Mouse (Mus musculus) gastrocnemius, adult 18-20 months (tissue): ENCODE data around the gene Dido1. TPM values are rescaled to one million over a fixed set of nuclear protein-coding genes. Genes with fewer than 3 reads are reported as not detected.
"Not testable (repeated sequence)": the region's sequence is repeated elsewhere in the genome, so short reads cannot be mapped to it uniquely, and the experiment has no call there.

Source experiments
- DNase-seq: peaks from one replicate; pipeline ENCODE4 v3.0.0; 2021; ENCODE audit warnings: low spot score
- total RNA-seq, 2 experiments: library from RNA; stranded (reverse); gene quantifications; 2 replicates each; pipeline ENCODE4 v1.2.3; 2021

Gene Dido1
- total RNA-seq, 2 experiments from 2014 or later, result 15.3 to 19.4 TPM

- peak; percentile 36 for DNase-seq
Observed at GRCm38 (mm10) chr2:180724585-180725413, 15.0 kb upstream of the Dido1 start, which contains the start of gene Slc17a9. Gene Slc17a9 (plus strand): TSS chr2:180725263.

GRCm38 (mm10) chr2:180723865-180724264, 14.1 kb upstream of the Dido1 start:
- no peak for DNase-seq

GRCm38 (mm10) chr2:180722748-180723147, 12.9 kb upstream of the Dido1 start:
- DNase-seq, result not testable (repeated sequence)

GRCm38 (mm10) chr2:180712037-180712689, 2.4 kb upstream of the Dido1 start:
- no peak for DNase-seq

- DNase-seq, result no peak
Observed at GRCm38 (mm10) chr2:180711527-180711926, 1.7 kb upstream of the Dido1 start.

GRCm38 (mm10) chr2:180710276-180711155, 717 bp upstream of the Dido1 start:
- DNase-seq, result no peak

GRCm38 (mm10) chr2:180709023-180709922, 526 bp downstream of the Dido1 start:
- no peak for DNase-seq

- DNase-seq, result no peak
Observed at GRCm38 (mm10) chr2:180705975-180706374, 3.8 kb downstream of the Dido1 start.

GRCm38 (mm10) chr2:180705066-180705465, 4.7 kb downstream of the Dido1 start:
- no peak for DNase-seq

GRCm38 (mm10) chr2:180704591-180704990, 5.2 kb downstream of the Dido1 start:
- peak; percentile 54 for DNase-seq

GRCm38 (mm10) chr2:180703645-180704359, 6.0 kb downstream of the Dido1 start:
- DNase-seq, result no peak

- no peak for DNase-seq
Observed at GRCm38 (mm10) chr2:180703175-180703574, 6.6 kb downstream of the Dido1 start.

- DNase-seq, result no peak
Observed at GRCm38 (mm10) chr2:180702701-180703149, 7.1 kb downstream of the Dido1 start.

- peak; percentile 88 for DNase-seq
Observed at GRCm38 (mm10) chr2:180701767-180702621, 7.8 kb downstream of the Dido1 start.

GRCm38 (mm10) chr2:180701053-180701766, 8.6 kb downstream of the Dido1 start:
- DNase-seq, result no peak

GRCm38 (mm10) chr2:180700457-180700856, 9.3 kb downstream of the Dido1 start:
- DNase-seq, result no peak

- no peak for DNase-seq
Observed at GRCm38 (mm10) chr2:180695176-180695575, 14.6 kb downstream of the Dido1 start.

- peak; percentile 15 for DNase-seq
Observed at GRCm38 (mm10) chr2:180692630-180693029, 17.2 kb downstream of the Dido1 start.
